Mouse (Mus musculus): ENCODE data around the gene Zfp28.
A peak's percentile ranks its signal among the peaks of the same experiment; 100 is the strongest.
"Not testable (repeated sequence)": the region's sequence is repeated elsewhere in the genome, so short reads cannot be mapped to it uniquely, and the experiment has no call there.

Gene Zfp28

GRCm38 (mm10) chr7:6383044-6383455 is at the start of gene Zfp28:
Zfp28 (plus strand) TSS chr7:6383295.
- peak; percentile 96 for DNase-seq

GRCm38 (mm10) chr7:6339865-6340264 is 43.2 kb upstream of the Zfp28 start:
- no peak for DNase-seq

- DNase-seq, result peak; percentile 65
These were observed 39.5 kb upstream of the Zfp28 start, which contains the start of gene Gm3854 for GRCm38 (mm10) chr7:6343501-6344071. Gm3854 (plus strand) TSS chr7:6343759.

GRCm38 (mm10) chr7:6344124-6344523 is 39.0 kb upstream of the Zfp28 start:
- no peak for DNase-seq

- DNase-seq, result no peak
These were observed 25.0 kb upstream of the Zfp28 start for GRCm38 (mm10) chr7:6358121-6358520.

GRCm38 (mm10) chr7:6358937-6359590 is 24.0 kb upstream of the Zfp28 start:
- DNase-seq, result peak; percentile 37

GRCm38 (mm10) chr7:6360477-6361060 is 22.5 kb upstream of the Zfp28 start:
- no peak for DNase-seq

GRCm38 (mm10) chr7:6361756-6362155 is 21.3 kb upstream of the Zfp28 start:
- DNase-seq, result no peak

GRCm38 (mm10) chr7:6362268-6363046 is 20.6 kb upstream of the Zfp28 start:
- DNase-seq, result peak; percentile 100

- peak; percentile 92 for DNase-seq
These were observed 20.0 kb upstream of the Zfp28 start, which contains the start of gene Zfp78 for GRCm38 (mm10) chr7:6363047-6363488. Zfp78 (plus strand) TSS chr7:6363280.

- DNase-seq, result no peak
These were observed 18.3 kb upstream of the Zfp28 start for GRCm38 (mm10) chr7:6364761-6365160.

- DNase-seq, result no peak
These were observed 15.9 kb upstream of the Zfp28 start for GRCm38 (mm10) chr7:6367185-6367584.

GRCm38 (mm10) chr7:6368146-6368545 is 14.9 kb upstream of the Zfp28 start:
- not testable (repeated sequence) for DNase-seq

GRCm38 (mm10) chr7:6369460-6369859 is 13.6 kb upstream of the Zfp28 start:
- no peak for DNase-seq

- no peak for DNase-seq
These were observed 10.1 kb upstream of the Zfp28 start for GRCm38 (mm10) chr7:6372993-6373392.

GRCm38 (mm10) chr7:6378441-6378840 is 4.7 kb upstream of the Zfp28 start:
- DNase-seq, result no peak

- DNase-seq, result no peak
These were observed 1.7 kb upstream of the Zfp28 start for GRCm38 (mm10) chr7:6381431-6381830.

GRCm38 (mm10) chr7:6384011-6384410 is 916 bp downstream of the Zfp28 start:
- DNase-seq, result no peak

GRCm38 (mm10) chr7:6386995-6387394 is 3.9 kb downstream of the Zfp28 start:
- DNase-seq, result peak; percentile 36

- DNase-seq, result no peak
These were observed 5.9 kb downstream of the Zfp28 start for GRCm38 (mm10) chr7:6388971-6389370.

- no peak for DNase-seq
These were observed 6.4 kb downstream of the Zfp28 start for GRCm38 (mm10) chr7:6389449-6389848.

- peak; percentile 50 for DNase-seq
These were observed 15.2 kb downstream of the Zfp28 start, which contains the start of gene Smim17 for GRCm38 (mm10) chr7:6397996-6398975. Smim17 (plus strand) TSS chr7:6398715.
